Comparison of ENCODE assay signal across 39 mouse cellular contexts in the genomic region with DNA sequence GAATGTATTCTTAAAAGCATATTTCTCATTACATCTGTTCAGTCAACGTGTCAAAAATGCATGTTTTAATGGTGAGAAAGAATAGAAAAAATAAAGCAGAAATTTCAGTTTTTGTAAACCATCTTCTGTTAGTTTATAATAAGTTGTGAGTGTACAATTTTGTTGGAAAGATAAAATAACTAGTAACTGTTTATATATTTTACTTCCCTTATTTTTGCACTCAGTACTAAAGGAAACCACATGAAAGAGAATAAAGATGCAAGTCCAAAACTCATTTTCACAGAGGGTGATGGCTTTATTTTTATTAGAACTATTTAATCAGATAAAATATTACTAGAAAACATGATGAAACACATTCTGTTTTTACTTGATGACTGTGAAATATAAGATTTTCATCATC. TPM values are rescaled to one million over a fixed set of nuclear protein-coding genes. Genes with fewer than 3 reads are reported as not detected.
"Had no signal": no experiment of that assay in that cellular context is flagged by ENCODE, and none has a peak within 500 bp of the region (broad histone marks: within the 10 kb centered on the region; RNA-seq: fewer than 3 reads in every experiment).

No protein-coding gene starts in this region.

- H3K27me3 ChIP-seq: embryonic facial prominence, embryonic 12.5 days; embryonic facial prominence, embryonic 13.5 days; embryonic facial prominence, embryonic 15.5 days; forebrain, embryonic 12.5 days; forebrain, embryonic 13.5 days; forebrain, embryonic 15.5 days had no signal

- H3K4me3 ChIP-seq: embryonic facial prominence, embryonic 10.5 days; embryonic facial prominence, embryonic 12.5 days; embryonic facial prominence, embryonic 13.5 days; embryonic facial prominence, embryonic 15.5 days; erythroblast, embryonic 14.5 days; forebrain, embryonic 10.5 days; forebrain, embryonic 12.5 days; forebrain, embryonic 13.5 days; forebrain, embryonic 15.5 days; gastrocnemius, adult 2 months; heart, adult 2 months had no signal

- H3K4me1 ChIP-seq: embryonic facial prominence, embryonic 10.5 days; embryonic facial prominence, embryonic 12.5 days; embryonic facial prominence, embryonic 13.5 days; embryonic facial prominence, embryonic 15.5 days; forebrain, embryonic 10.5 days; forebrain, embryonic 12.5 days; forebrain, embryonic 13.5 days; forebrain, embryonic 15.5 days had no signal

- H3K36me3 ChIP-seq: embryonic facial prominence, embryonic 10.5 days; embryonic facial prominence, embryonic 12.5 days; embryonic facial prominence, embryonic 13.5 days; embryonic facial prominence, embryonic 15.5 days; forebrain, embryonic 10.5 days; forebrain, embryonic 12.5 days; forebrain, embryonic 15.5 days had no signal

- ATAC-seq: forebrain, embryonic 13.5 days; forebrain, embryonic 14.5 days; forebrain, embryonic 15.5 days; forebrain, embryonic 16.5 days; forebrain, postnatal 0 days had no signal

- H3K27ac ChIP-seq: embryonic facial prominence, embryonic 10.5 days; embryonic facial prominence, embryonic 12.5 days; embryonic facial prominence, embryonic 13.5 days; embryonic facial prominence, embryonic 15.5 days; forebrain, embryonic 10.5 days; forebrain, embryonic 12.5 days; forebrain, embryonic 13.5 days; forebrain, embryonic 15.5 days; gastrocnemius, adult 2 months; heart, adult 2 months had no signal

- H3K4me2 ChIP-seq: embryonic facial prominence, embryonic 12.5 days; embryonic facial prominence, embryonic 13.5 days; embryonic facial prominence, embryonic 15.5 days; forebrain, embryonic 12.5 days; forebrain, embryonic 13.5 days; forebrain, embryonic 15.5 days had no signal

- DNase-seq: cerebellum, adult 9-10 months; cerebellum, adult 9-11 months; cerebellum, postnatal 10 days; cerebellum, postnatal 14 days; cerebellum, postnatal 25 days; cerebellum, postnatal 36 days; embryo, embryonic 11 days; forebrain, postnatal 0 days; gastrocnemius, adult 2 months; gastrocnemius, postnatal 10 days; gastrocnemius, postnatal 14 days; gastrocnemius, postnatal 25 days; gastrocnemius, postnatal 36 days; heart, adult 11 months; heart, adult 18-20 months; heart, adult 2 months had no signal

- H3K9ac ChIP-seq: embryonic facial prominence, embryonic 12.5 days; embryonic facial prominence, embryonic 13.5 days; embryonic facial prominence, embryonic 15.5 days; forebrain, embryonic 12.5 days; forebrain, embryonic 13.5 days; forebrain, embryonic 15.5 days; forebrain, postnatal 0 days had no signal

- H3K9me3 ChIP-seq: embryonic facial prominence, embryonic 10.5 days; embryonic facial prominence, embryonic 12.5 days; embryonic facial prominence, embryonic 13.5 days; embryonic facial prominence, embryonic 15.5 days; forebrain, embryonic 10.5 days; forebrain, embryonic 12.5 days; forebrain, embryonic 13.5 days; forebrain, embryonic 15.5 days had no signal

RNA-seq across cellular contexts. Expression of a gene that starts 18.2 kb away (rescaled TPM):
- total RNA-seq: common myeloid progenitor, adult 5-6 weeks; forebrain, postnatal 0 days; gastrocnemius, adult 18-20 months; gastrocnemius, adult 2 months; gastrocnemius, adult 8-10 months; gastrocnemius, postnatal 10 days; gastrocnemius, postnatal 14 days; gastrocnemius, postnatal 25 days; gastrocnemius, postnatal 36 days; gastrocnemius, postnatal 4 days; granulocyte monocyte progenitor cell, adult 5-6 weeks; heart, adult 18-20 months; heart, adult 2 months; heart, adult 8-10 months had no signal
- polyA plus RNA-seq: cortical plate, adult 2 months; embryonic facial prominence, embryonic 10.5 days; embryonic facial prominence, embryonic 11.5 days; embryonic facial prominence, embryonic 12.5 days; embryonic facial prominence, embryonic 13.5 days; embryonic facial prominence, embryonic 14.5 days; embryonic facial prominence, embryonic 15.5 days; erythroblast, embryonic 14.5 days; forebrain, embryonic 10.5 days; forebrain, embryonic 11.5 days; forebrain, embryonic 12.5 days; forebrain, embryonic 13.5 days; forebrain, embryonic 14.5 days; forebrain, embryonic 15.5 days; forebrain, embryonic 16.5 days; forebrain, postnatal 0 days; frontal cortex, adult 2 months; gonadal fat pad, adult 2 months; heart, adult 2 months had no signal
